Mouse (Mus musculus) B cell, adult 62 days (primary cell): ENCODE measurements around the gene Gm19965. TPM values are rescaled to one million over a fixed set of nuclear protein-coding genes. Genes with fewer than 3 reads are reported as not detected.

Experiments
- total RNA-seq: library from RNA; stranded (reverse); gene quantifications from 4 replicates; pipeline ENCODE4 v1.2.4, GENCODE M21; 2023

The Gm19965 gene
- not detected in 4 replicates for total RNA-seq

GRCm38 (mm10) chr1:116802683-116803082 lies at the start of gene Gm19965:
Gene Gm19965 (plus strand): TSS chr1:116802983.

